Mouse (Mus musculus) intestine, postnatal 0 days (tissue): ENCODE measurements around the gene Scn3b. TPM values are rescaled to one million over a fixed set of nuclear protein-coding genes. Genes with fewer than 3 reads are reported as not detected.
A peak's percentile ranks its signal among the peaks of the same experiment; 100 is the strongest.

Experiments
- ATAC-seq: fragments of 200-750 bp; cut with Nextera tagmentation; 2 replicates; pipeline ENCODE4 v1.8.0; 2017; ENCODE audit warnings: mild to moderate bottlenecking, moderate TSS enrichment, moderate library complexity
- H3K27ac ChIP-seq: fragments of 300-500 bp; sonication (generic); 2 replicates; pipeline ENCODE4 v1.5.1; 2014; ENCODE audit warnings: mild to moderate bottlenecking, low read depth, low read length, moderate library complexity
- H3K27me3 ChIP-seq: fragments of 300-500 bp; sonication (generic); replicated peaks from 2 replicates; pipeline ENCODE4 v1.6.1; 2014; ENCODE audit warnings: low read length, mixed read lengths; ENCODE audit not compliant: control insufficient read depth, insufficient read depth
- H3K36me3 ChIP-seq: fragments of 300-500 bp; sonication (generic); 2 replicates; pipeline ENCODE4 v1.6.1; 2014; ENCODE audit warnings: mild to moderate bottlenecking, moderate library complexity; ENCODE audit not compliant: control insufficient read depth, insufficient read depth
- H3K4me1 ChIP-seq: fragments of 300-500 bp; sonication (generic); replicated peaks from 2 replicates; pipeline ENCODE4 v1.6.1; 2014; ENCODE audit warnings: antibody characterized with exemption, low read length, mixed read lengths; ENCODE audit not compliant: control insufficient read depth, insufficient read depth
- H3K4me2 ChIP-seq: fragments of 300-500 bp; sonication (generic); replicated peaks from 2 replicates; pipeline ENCODE4 v1.6.1; 2014; ENCODE audit warnings: low read depth, mild to moderate bottlenecking, moderate library complexity
- H3K4me3 ChIP-seq: fragments of 300-500 bp; sonication (generic); 2 replicates; pipeline ENCODE4 v1.5.1; 2014; ENCODE audit warnings: low read depth, low read length
- H3K9ac ChIP-seq: fragments of 300-500 bp; sonication (generic); 2 replicates; pipeline ENCODE4 v1.6.1; 2014; ENCODE audit warnings: mild to moderate bottlenecking, low read depth, low read length
- H3K9me3 ChIP-seq: fragments of 300-500 bp; sonication (generic); 2 replicates; pipeline ENCODE4 v1.6.1; 2016; ENCODE audit warnings: mixed run types; ENCODE audit not compliant: control insufficient read depth
- CTCF ChIP-seq: sonication (generic); IDR thresholded peaks from 2 replicates; pipeline ENCODE4 v1.5.1; 2016; ENCODE audit warnings: low read depth, mild to moderate bottlenecking, control low read depth, antibody characterized with exemption, moderate library complexity
- WGBS: fragments of 180-500 bp; shearing (Covaris S2); extraction: QIAGEN DNeasy Blood & Tissue Kit; methylation state at CpG from one replicate; pipeline ENCODE4 v1.1.7; 2014; 5-methylcytosine and 5-hydroxymethylcytosine counted together
- polyA plus RNA-seq: library from polyadenylated mRNA; unstranded; fragments of >200 nt; fragmentation: Nextera tagmentation; extraction: Ambion mirVana; gene quantifications from 2 replicates; pipeline ENCODE4 v1.2.1, GENCODE M21; 2015

The Scn3b gene
- polyA plus RNA-seq, 1 experiment from 2014 or later: 2.4 TPM

GRCm38 (mm10) chr9:40331411-40332286 is 62.6 kb downstream of the Scn3b start:
- no peaks in the 10 kb centered on the region for H3K27me3 ChIP-seq
- 0 out of 2 replicates have a peak, but pooled peaks cover 5% of the 10 kb centered on the region for H3K4me1 ChIP-seq
- no peaks in the 10 kb centered on the region for H3K9me3 ChIP-seq
- no peak for TF ChIP-seq CTCF
- peaks cover 10% of the 10 kb centered on the region; the same call in 1 of the 2 replicates for H3K36me3 ChIP-seq
- no peak overlapping the region for H3K9ac ChIP-seq
- 83% methylated on average over 15 of the region's 15 CpGs for WGBS
- no peak overlapping the region for H3K4me3 ChIP-seq
- no peak overlapping the region for H3K4me2 ChIP-seq
- H3K27ac ChIP-seq: no peak overlapping the region
- no peak for ATAC-seq

- Histone ChIP-seq H3K9me3 (no peaks in the 10 kb centered on the region), H3K4me3 (no peak overlapping the region), H3K4me2 (no peak overlapping the region), H3K9ac (no peak overlapping the region), H3K27ac (no peak overlapping the region), H3K4me1 (0 out of 2 replicates have a peak, but pooled peaks cover 5% of the 10 kb centered on the region), H3K27me3 (no peaks in the 10 kb centered on the region), H3K36me3 (peaks cover 6% of the 10 kb centered on the region; the same call in 1 of the 2 replicates)
- 76% methylated on average over 4 of the region's 4 CpGs for WGBS
- no peak for ATAC-seq
- no peak for TF ChIP-seq CTCF
Measured at GRCm38 (mm10) chr9:40332326-40332725, 63.3 kb downstream of the Scn3b start.

GRCm38 (mm10) chr9:40332731-40333648 is 64.0 kb downstream of the Scn3b start:
- 57% methylated on average over 31 of the region's 31 CpGs for WGBS
- TF ChIP-seq CTCF: no peak
- no peak overlapping the region for H3K4me3 ChIP-seq
- H3K4me1 ChIP-seq: 0 out of 2 replicates have a peak, but pooled peaks cover 5% of the 10 kb centered on the region
- H3K4me2 ChIP-seq: no peak overlapping the region
- no peaks in the 10 kb centered on the region for H3K9me3 ChIP-seq
- no peak overlapping the region for H3K9ac ChIP-seq
- no peak overlapping the region for H3K27ac ChIP-seq
- peaks cover 6% of the 10 kb centered on the region; the same call in 1 of the 2 replicates for H3K36me3 ChIP-seq
- ATAC-seq: no peak
- no peaks in the 10 kb centered on the region for H3K27me3 ChIP-seq

- TF ChIP-seq CTCF: peak; percentile 91
- Histone ChIP-seq H3K27me3 (no peaks in the 10 kb centered on the region), H3K27ac (no peak overlapping the region), H3K4me1 (0 out of 2 replicates have a peak, but pooled peaks cover 5% of the 10 kb centered on the region), H3K4me3 (no peak overlapping the region), H3K36me3 (peaks cover 6% of the 10 kb centered on the region; the same call in 1 of the 2 replicates), H3K9ac (no peak overlapping the region), H3K9me3 (no peaks in the 10 kb centered on the region), H3K4me2 (no peak overlapping the region)
- 59% methylated on average over 9 of the region's 9 CpGs for WGBS
- no peak for ATAC-seq
Measured at GRCm38 (mm10) chr9:40333649-40334396, 64.8 kb downstream of the Scn3b start.

GRCm38 (mm10) chr9:40334617-40335016 is 65.6 kb downstream of the Scn3b start:
- TF ChIP-seq CTCF: no peak
- H3K4me1 ChIP-seq: 0 out of 2 replicates have a peak, but pooled peaks cover 5% of the 10 kb centered on the region
- no peak overlapping the region for H3K27ac ChIP-seq
- no peak overlapping the region for H3K9ac ChIP-seq
- H3K27me3 ChIP-seq: no peaks in the 10 kb centered on the region
- no peaks in the 10 kb centered on the region for H3K9me3 ChIP-seq
- peaks cover 6% of the 10 kb centered on the region; the same call in 1 of the 2 replicates for H3K36me3 ChIP-seq
- H3K4me3 ChIP-seq: no peak overlapping the region
- no peak for ATAC-seq
- WGBS: 74% methylated on average over 2 of the region's 2 CpGs
- H3K4me2 ChIP-seq: no peak overlapping the region
